Mouse (Mus musculus) urinary bladder, postnatal 36 days (tissue): ENCODE results near the gene Heatr3.

Source experiments
- DNase-seq, 2 experiments: peaks; one replicate each; pipeline ENCODE4 v3.0.0; 2022; ENCODE audit warnings: low spot score in 2 of 2, mixed read lengths in 1 of 2

Heatr3 gene

GRCm38 (mm10) chr8:88137748-88138484 is at the start of gene Heatr3:
Gene Heatr3, plus strand, starts transcription at chr8:88137855.
- peak; percentile 96 to 98 for DNase-seq

- DNase-seq = no peak
These were observed 49.6 kb upstream of the Heatr3 start for GRCm38 (mm10) chr8:88088006-88088405.

DNA sequence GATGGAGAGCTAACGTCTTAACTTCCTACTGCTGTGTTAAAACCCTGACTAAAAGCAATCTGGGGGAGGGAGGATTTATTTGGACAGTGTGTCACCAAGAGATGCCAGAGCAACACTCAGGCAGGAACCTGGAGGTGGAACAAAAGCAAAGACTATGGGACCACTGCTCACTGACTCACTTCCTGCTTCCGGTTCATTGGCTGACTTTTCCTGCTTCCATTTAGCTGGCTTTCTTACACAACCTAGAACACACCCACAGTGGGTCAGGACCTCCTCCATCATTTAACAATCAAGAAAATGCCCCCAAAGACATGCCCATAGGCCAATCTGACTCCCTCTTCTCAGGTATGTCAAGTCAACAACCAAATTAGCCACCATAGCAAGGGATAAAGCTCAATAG is 46.0 kb upstream of the Heatr3 start:
- no peak for DNase-seq

- DNase-seq = no peak
These were observed 44.3 kb upstream of the Heatr3 start for GRCm38 (mm10) chr8:88093367-88093766.

GRCm38 (mm10) chr8:88098856-88099255 is 38.8 kb upstream of the Heatr3 start:
- no peak for DNase-seq

DNA sequence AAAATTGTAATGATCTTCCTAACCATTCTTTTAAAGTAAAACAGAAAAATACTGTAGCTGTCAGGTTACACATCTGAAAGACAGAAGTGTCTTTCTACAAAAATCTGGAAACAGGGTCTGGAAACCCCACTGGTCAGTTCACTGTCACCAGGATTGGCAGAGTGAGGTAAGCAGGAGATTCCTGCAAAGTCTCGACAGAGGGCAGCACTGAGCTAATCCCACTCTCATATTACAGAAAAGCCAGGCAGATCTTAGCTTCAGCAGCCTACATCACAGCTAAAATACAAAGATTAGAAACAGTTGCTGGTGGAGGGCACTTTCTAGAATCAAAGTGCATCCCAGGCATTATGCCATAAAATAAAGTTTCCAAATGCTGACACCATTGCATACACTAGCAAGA is 38.1 kb upstream of the Heatr3 start:
- peak; percentile 10 to 17 for DNase-seq

- DNase-seq = no peak
These were observed 28.4 kb upstream of the Heatr3 start for GRCm38 (mm10) chr8:88109241-88109640.

DNA sequence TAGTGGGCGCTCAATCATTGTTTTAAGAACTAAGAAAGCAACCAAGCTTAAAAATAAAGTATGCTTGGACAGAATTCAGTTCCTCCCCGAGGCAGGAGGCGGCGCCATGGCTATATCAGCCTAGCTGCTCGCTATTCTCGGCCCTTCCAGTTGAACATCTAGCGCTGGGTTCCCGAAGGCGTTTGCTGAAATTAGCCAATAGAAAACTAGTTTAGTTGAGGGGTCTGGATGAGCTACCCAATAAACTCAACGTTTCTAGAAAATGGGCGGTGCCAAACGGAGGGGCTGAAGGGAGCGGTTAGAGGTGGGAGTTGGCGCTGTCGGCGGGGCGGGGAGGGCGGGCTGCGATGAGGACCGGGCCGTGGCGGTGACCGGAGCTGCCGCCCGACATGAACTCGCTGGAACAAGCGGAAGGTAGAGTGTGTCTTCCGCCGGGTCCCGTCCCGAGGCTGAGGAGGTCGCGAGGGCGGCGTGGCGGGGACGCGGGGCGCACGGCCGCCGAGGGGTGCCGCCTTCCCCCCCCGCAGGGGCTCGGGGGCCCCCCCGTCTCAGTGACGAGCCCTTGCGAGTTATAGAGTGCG is 19.1 kb upstream of the Heatr3 start, which contains the start of gene Cnep1r1:
TSS of gene Cnep1r1 (plus strand) at position 314 of the 581 bp plus-strand sequence.
- DNase-seq = peak; percentile 91 to 97

DNA sequence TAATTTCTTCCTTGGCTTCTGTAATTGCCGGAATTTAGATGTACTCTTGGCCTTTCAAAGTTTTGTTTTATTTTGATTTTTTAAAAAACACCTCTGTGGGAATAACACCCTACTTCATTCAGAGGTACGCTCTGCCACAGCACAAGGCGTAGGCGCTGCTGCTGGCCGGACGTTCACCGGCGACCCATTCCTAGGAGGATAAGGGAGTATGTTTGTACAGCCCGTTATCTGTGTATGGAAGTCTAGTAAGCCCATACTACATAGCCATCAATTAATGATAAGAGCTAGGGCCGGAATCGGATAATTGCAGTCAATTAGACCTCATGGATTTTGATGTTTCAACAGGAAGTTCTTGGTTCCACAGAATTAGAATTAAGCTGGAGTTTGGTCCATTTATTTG is 18.6 kb upstream of the Heatr3 start:
- DNase-seq = no peak

GRCm38 (mm10) chr8:88124850-88125249 is 12.8 kb upstream of the Heatr3 start:
- no peak for DNase-seq

DNA sequence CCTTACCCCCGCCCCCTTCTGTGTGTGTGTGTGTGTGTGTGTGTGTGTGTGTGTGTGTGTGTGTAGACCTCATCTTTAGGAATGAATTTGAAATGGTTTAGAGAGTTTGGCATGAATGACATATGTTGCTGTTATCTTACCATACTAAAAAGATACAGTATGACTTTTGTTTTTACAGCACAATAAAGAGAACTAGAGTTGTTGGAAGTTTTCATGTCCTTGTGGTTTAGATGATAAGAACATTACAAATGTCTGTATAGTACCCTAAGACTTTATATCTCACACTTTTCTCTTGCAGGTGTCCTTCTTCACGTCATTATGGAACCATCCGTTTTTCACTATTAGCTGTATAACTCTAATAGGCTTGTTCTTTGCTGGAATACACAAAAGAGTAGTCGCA is 8.3 kb upstream of the Heatr3 start:
- no peak for DNase-seq

DNA sequence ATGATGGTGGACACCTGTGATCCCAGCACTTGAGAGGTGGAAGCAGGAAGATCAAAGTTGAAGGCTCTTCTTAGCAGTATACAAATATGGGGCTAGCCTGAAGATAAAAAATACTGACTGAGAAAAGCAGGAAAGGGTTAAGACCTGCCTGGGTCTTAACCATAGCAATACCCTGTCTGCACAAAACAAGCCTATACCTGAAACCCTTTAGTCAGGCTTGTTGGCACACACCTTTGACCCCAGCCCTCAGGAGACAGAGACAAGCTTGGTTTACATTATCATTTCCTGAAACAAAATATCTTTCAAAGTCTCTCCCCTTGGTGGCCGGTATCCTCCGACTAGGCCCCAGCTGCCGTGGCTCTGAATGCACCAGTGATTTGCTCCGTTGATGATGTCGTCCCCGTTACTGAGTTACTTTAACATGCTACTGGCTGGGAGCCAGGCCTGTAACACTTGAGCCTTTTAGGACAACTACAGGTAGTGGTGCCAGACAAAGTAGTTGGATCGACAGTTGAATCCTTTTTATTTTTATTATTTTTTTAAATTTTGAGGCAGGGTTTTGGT is 6.8 kb upstream of the Heatr3 start:
- DNase-seq = peak; percentile 8 to 13

DNA sequence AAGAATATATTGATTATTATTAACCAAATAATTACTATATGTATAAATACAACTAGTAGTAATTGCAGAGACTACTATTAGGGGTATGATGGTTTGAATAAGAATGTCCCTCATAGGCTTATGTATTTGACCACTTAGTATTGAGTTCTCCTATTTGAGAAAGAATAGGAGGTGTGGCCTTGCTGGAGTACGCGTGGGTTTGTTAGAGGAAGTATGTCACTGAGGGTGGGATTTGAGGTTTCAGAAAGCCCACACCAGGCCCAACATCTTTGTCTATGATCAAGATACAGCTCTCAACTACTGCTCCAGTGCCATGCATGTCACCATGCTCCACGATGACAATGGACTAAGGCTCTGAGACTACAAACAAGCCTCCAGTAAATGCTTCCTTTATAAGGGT is 1.6 kb downstream of the Heatr3 start:
- no peak for DNase-seq

DNA sequence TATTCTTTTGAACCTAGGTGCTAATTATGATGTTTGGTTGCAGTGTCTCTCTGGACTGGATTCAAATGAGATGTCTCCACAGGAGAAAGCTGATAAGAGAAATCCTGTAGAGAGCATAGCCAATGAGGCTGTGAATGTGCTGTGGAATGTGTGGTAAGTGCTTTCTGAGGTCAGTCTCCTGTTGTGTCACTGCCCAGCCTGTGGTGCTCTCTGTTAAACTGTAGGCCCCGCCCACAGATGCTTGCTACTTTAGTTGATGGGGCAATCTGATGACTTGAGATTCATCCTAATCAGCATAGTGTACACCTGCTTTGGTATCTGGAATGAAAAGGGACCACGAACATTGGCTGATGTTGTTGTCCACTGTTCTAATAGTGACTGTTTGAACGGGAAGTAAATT is 4.0 kb downstream of the Heatr3 start:
- DNase-seq = no peak

DNA sequence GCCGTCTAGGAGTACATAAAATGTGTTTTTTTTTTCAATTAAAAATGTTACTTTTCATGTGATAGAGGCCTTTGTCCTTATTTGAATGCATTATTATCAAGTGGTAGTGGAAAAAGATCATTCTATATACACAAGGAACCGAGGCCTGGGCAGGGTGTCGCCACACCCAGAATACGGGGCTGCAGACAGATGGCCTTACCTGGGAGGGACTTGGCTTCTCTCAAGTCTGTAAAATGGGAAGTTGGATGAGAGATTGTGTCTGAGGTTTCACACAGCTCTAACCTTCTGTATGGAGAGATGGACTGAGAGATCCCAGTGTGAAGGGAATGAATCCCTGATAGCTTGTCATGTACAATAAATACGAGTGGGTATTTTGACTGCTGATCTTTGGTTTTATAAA is 6.4 kb downstream of the Heatr3 start:
- DNase-seq = no peak

GRCm38 (mm10) chr8:88150910-88151371 is 13.3 kb downstream of the Heatr3 start:
- DNase-seq = no peak

- DNase-seq = no peak
These were observed 22.8 kb downstream of the Heatr3 start for GRCm38 (mm10) chr8:88160237-88160995.

- DNase-seq = peak; percentile 54 to 60
These were observed 23.8 kb downstream of the Heatr3 start for GRCm38 (mm10) chr8:88161439-88161838.

- DNase-seq = no peak
These were observed 37.6 kb downstream of the Heatr3 start for GRCm38 (mm10) chr8:88175264-88175663.

- no peak for DNase-seq
These were observed 39.6 kb downstream of the Heatr3 start for GRCm38 (mm10) chr8:88177291-88177690.

DNA sequence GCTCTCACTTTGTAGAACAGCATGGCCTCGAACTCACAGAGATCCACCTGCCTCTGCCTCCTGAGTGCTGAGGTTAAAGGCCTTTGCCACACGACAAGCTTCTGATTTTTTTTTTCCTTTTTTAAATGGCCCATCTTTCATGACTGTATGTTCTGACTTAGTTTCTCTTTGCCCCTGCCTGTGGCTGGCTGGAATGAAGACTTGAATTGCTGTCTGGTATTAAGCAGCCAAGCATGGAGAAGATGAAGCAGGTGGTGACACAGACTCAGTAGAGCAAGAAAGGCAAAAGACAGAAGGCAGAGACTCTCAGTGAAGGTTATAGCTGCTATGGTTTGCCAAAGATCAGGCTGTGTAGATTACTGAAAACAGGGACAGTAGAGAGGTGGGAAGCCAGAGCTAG is 45.5 kb downstream of the Heatr3 start:
- no peak for DNase-seq

DNA sequence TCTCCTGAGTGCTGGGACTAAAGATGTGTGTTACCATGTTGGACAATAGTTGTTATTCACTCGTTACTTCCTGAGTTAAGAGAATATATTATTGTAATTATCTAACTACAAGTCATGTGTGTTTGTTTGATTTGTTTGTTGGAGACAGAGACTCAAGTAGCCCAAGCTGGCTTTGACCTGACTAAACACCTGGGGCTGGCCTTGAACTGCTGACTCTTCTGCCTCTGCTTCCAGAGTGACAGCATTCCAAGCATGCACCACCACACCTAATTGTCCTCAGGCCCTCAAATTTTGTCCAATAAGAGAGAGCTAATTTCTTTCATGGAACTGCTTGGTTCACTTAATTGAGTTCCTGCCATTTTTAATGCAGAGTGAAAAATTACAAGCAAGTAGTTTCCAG is 47.3 kb downstream of the Heatr3 start:
- DNase-seq = no peak
